Mouse (Mus musculus) liver, adult 2 months (tissue): ENCODE measurements at regions not wholly inside any gene's neighbourhood (a gene's known extent, or its start where the extent isn't known, plus 50 kb on each side); places are given as distances from the start of the nearest gene placed in this dataset.

Experiments
- CTCF ChIP-seq: fragments of 200-500 bp; IDR thresholded peaks from 2 replicates; pipeline ENCODE4 v1.5.1; 2011; ENCODE audit warnings: low read depth, low read length, control low read depth
- POLR2A ChIP-seq: fragments of 200-500 bp; IDR thresholded peaks from 2 replicates; pipeline ENCODE4 v1.6.1; 2011; ENCODE audit warnings: low read length, control low read depth; ENCODE audit not compliant: insufficient read depth; ENCODE audit errors: extremely low read depth

DNA sequence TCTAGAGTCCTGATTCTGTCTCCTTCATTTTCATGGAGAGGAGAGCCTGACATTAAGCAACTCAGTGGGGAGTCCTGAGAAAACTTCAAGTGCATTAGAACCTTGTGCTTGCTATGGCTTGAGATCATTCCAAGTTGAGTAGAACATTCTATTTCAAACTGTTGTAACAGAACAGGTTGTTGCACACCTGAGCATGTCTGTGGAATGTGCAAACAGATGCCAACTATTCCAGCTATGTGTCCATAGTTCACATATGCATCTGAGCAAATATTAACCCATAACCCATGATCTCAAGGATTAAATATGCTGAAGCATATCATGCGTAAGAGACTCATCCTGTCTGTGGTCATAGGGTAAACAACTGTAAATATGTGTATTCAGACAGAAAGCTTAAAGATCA, 68.5 kb upstream of the Egfr start:
- TF ChIP-seq CTCF (no peak), POLR2A (no peak)
